ENCODE assay signal across 33 mouse cellular contexts in the genomic region with DNA sequence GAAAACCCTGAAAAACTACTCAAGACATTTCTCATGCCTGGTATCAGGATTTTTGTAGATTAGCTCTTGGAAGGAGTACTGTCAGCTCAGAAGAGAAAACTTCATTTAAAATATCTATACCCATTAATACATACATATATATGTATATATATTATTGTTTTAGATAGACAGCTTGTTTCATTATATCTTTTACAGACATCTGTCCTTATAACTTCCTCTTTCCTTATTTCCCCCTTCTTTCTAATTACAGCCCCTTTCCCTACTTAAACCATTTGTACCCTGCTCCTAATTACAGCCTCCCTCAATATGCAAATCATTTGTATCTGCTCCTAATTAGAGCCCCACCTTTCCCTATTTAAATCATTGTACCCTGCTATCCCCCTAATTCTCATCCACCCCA.
"Had no signal": no experiment of that assay in that cellular context is flagged by ENCODE, and none has a peak within 500 bp of the region (broad histone marks: within the 10 kb centered on the region; RNA-seq: fewer than 3 reads in every experiment).

No protein-coding gene starts in this region.

- ATAC-seq: hindbrain, embryonic 16.5 days; hindbrain, postnatal 0 days; inflammation-experienced regulatory T-cells, adult 6 months; intestine, embryonic 15.5 days; intestine, embryonic 16.5 days; intestine, postnatal 0 days had no signal

- H3K4me1 ChIP-seq: heart, embryonic 13.5 days; heart, embryonic 15.5 days; hindbrain, embryonic 10.5 days; hindbrain, embryonic 12.5 days; hindbrain, embryonic 13.5 days; hindbrain, embryonic 15.5 days; intestine, embryonic 15.5 days had no signal

- H3K9ac ChIP-seq: heart, embryonic 13.5 days; heart, embryonic 15.5 days; hindbrain, embryonic 12.5 days; hindbrain, embryonic 13.5 days; hindbrain, embryonic 14.5 days; hindbrain, embryonic 15.5 days; intestine, embryonic 15.5 days; kidney, embryonic 15.5 days had no signal

- H3K27ac ChIP-seq: heart, embryonic 13.5 days; heart, embryonic 15.5 days; hindbrain, embryonic 10.5 days; hindbrain, embryonic 12.5 days; hindbrain, embryonic 13.5 days; hindbrain, embryonic 14.5 days; hindbrain, embryonic 15.5 days; hindbrain, postnatal 0 days; intestine, embryonic 15.5 days; kidney, embryonic 15.5 days; kidney, postnatal 0 days; layer of hippocampus, adult 2 months; left cerebral cortex, adult 2 months had no signal

- H3K4me3 ChIP-seq: heart, embryonic 13.5 days; heart, embryonic 15.5 days; hindbrain, embryonic 10.5 days; hindbrain, embryonic 12.5 days; hindbrain, embryonic 13.5 days; hindbrain, embryonic 15.5 days; intestine, embryonic 15.5 days; kidney, embryonic 15.5 days; layer of hippocampus, adult 2 months; left cerebral cortex, adult 2 months had no signal

- H3K27me3 ChIP-seq: heart, embryonic 13.5 days; heart, embryonic 15.5 days; hindbrain, embryonic 12.5 days; hindbrain, embryonic 13.5 days; hindbrain, embryonic 15.5 days; intestine, embryonic 15.5 days; kidney, embryonic 15.5 days had no signal

- H3K9me3 ChIP-seq: heart, embryonic 15.5 days; intestine, embryonic 15.5 days; kidney, embryonic 15.5 days had no signal

- DNase-seq: heart, postnatal 10 days; heart, postnatal 14 days; heart, postnatal 36 days; heart, postnatal 4 days; kidney, adult 11 months; kidney, adult 18-20 months; kidney, adult 2 months; kidney, adult 8-10 months; kidney, adult 9 months; kidney, postnatal 10 days; kidney, postnatal 14 days; kidney, postnatal 25 days; kidney, postnatal 36 days; kidney, postnatal 4 days; layer of hippocampus, adult 9-11 months; layer of hippocampus, postnatal 36 days had no signal
